9 mouse cellular contexts compared by ENCODE assay signal in the genomic region with DNA sequence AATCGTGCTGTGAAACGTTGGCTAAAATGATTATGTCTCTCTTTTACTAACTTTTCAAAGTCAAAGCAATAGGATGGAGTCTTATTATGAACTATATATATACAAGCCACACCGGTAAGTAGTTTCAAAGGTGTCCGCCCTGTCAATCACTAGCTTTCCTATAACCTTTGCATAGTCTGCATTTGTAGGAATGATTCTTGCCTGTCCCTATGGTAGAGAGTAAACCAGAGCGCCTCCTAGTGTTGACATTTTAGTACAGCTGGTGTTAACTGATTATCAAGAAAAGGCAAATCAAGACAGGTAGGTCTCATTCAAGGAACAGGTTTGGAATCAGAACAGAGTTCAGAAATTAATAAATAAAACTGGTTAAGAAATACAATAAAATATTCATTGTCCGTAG. TPM values are rescaled to one million over a fixed set of nuclear protein-coding genes. Genes with fewer than 3 reads are reported as not detected.
A peak's percentile ranks its signal among the peaks of the same experiment; 100 is the strongest.
DNase-seq lines count a peak whose midpoint lies in the region; ATAC-seq and TF ChIP-seq lines count a peak whose summit lies in the region.
"Had no signal": no experiment of that assay in that cellular context is flagged by ENCODE, and none has a peak within 500 bp of the region (broad histone marks: within the 10 kb centered on the region; RNA-seq: fewer than 3 reads in every experiment).

No protein-coding gene starts in this region.

- intact Hi-C loops in gastrocnemius, postnatal 36 days (cut with DNase I): no loop called here

- no peaks in the 10 kb centered on the region for H3K36me3 ChIP-seq in hindbrain, embryonic 14.5 days (replicated peaks; ENCODE audit: control insufficient read depth, insufficient read depth)
- H3K36me3 ChIP-seq in hindbrain, embryonic 16.5 days (ENCODE audit: control insufficient read depth, insufficient read depth, low read length): no peaks in the 10 kb centered on the region
- H3K36me3 ChIP-seq in thymus, adult 2 months (ENCODE audit: control insufficient read depth, insufficient read depth, low read length): no peaks in the 10 kb centered on the region
- no peaks in the 10 kb centered on the region for H3K36me3 ChIP-seq in embryonic facial prominence, embryonic 11.5 days (replicated peaks; ENCODE audit: control insufficient read depth, insufficient read depth, low read depth, low read length)
- H3K36me3 ChIP-seq in stomach, postnatal 0 days (ENCODE audit: control insufficient read depth, insufficient read depth, low read length): no peaks in the 10 kb centered on the region
- H3K36me3 ChIP-seq in intestine, embryonic 15.5 days: no peaks in the 10 kb centered on the region
- H3K36me3 ChIP-seq: heart, embryonic 15.5 days had no signal

- no peaks in the 10 kb centered on the region for H3K27me3 ChIP-seq in hindbrain, embryonic 14.5 days (ENCODE audit: control insufficient read depth, insufficient read depth, low read length)
- no peaks in the 10 kb centered on the region for H3K27me3 ChIP-seq in hindbrain, embryonic 16.5 days (replicated peaks; ENCODE audit: control insufficient read depth, insufficient read depth, low read length)
- no peaks in the 10 kb centered on the region for H3K27me3 ChIP-seq in thymus, adult 2 months (ENCODE audit: control insufficient read depth, insufficient read depth, low read length)
- no peaks in the 10 kb centered on the region for H3K27me3 ChIP-seq in embryonic facial prominence, embryonic 11.5 days (ENCODE audit: control insufficient read depth, insufficient read depth, low read length)
- H3K27me3 ChIP-seq in stomach, postnatal 0 days (ENCODE audit: control insufficient read depth, insufficient read depth, low read length): no peaks in the 10 kb centered on the region
- H3K27me3 ChIP-seq in intestine, embryonic 15.5 days (replicated peaks): no peaks in the 10 kb centered on the region
- H3K27me3 ChIP-seq: heart, embryonic 15.5 days had no signal

- TF ChIP-seq POLR2A in thymus, adult 2 months (IDR thresholded peaks at IDR 0.05; ENCODE audit: control insufficient read depth, extremely low read depth, insufficient read depth, low read length, poor library complexity): no peak

- no peaks in the 10 kb centered on the region for H3K9me3 ChIP-seq in hindbrain, embryonic 14.5 days (ENCODE audit: control insufficient read depth, low read length)
- no peaks in the 10 kb centered on the region for H3K9me3 ChIP-seq in hindbrain, embryonic 16.5 days (ENCODE audit: control insufficient read depth, low read length)
- H3K9me3 ChIP-seq in embryonic facial prominence, embryonic 11.5 days (replicated peaks; ENCODE audit: control insufficient read depth, low read length): no peaks in the 10 kb centered on the region
- no peaks in the 10 kb centered on the region for H3K9me3 ChIP-seq in stomach, postnatal 0 days (ENCODE audit: control insufficient read depth, low read length)
- H3K9me3 ChIP-seq in intestine, embryonic 15.5 days: no peaks in the 10 kb centered on the region
- H3K9me3 ChIP-seq: heart, embryonic 15.5 days had no signal

- H3K9ac ChIP-seq in hindbrain, embryonic 14.5 days: no peak overlapping the region
- no peak overlapping the region for H3K9ac ChIP-seq in hindbrain, embryonic 16.5 days (ENCODE audit: low read depth, low read length)
- no peak overlapping the region for H3K9ac ChIP-seq in embryonic facial prominence, embryonic 11.5 days (replicated peaks; ENCODE audit: low read length)
- no peak overlapping the region for H3K9ac ChIP-seq in stomach, postnatal 0 days (ENCODE audit: low read length)
- no peak overlapping the region for H3K9ac ChIP-seq in intestine, embryonic 15.5 days
- H3K9ac ChIP-seq: heart, embryonic 15.5 days had no signal

- ATAC-seq in hindbrain, embryonic 14.5 days (ENCODE audit: low FRiP score): no peak
- no peak for ATAC-seq in hindbrain, embryonic 16.5 days
- ATAC-seq in embryonic facial prominence, embryonic 11.5 days (replicated peaks; ENCODE audit: insufficient number of reproducible peaks, low FRiP score, low TSS enrichment, low read depth): no peak
- no peak for ATAC-seq in stomach, postnatal 0 days (ENCODE audit: low FRiP score, low TSS enrichment)
- ATAC-seq in intestine, embryonic 15.5 days: no peak

- TF ChIP-seq EP300 in stomach, postnatal 0 days (optimal IDR thresholded peaks at IDR 0.05): no peak

- TF ChIP-seq CTCF in thymus, adult 2 months (IDR thresholded peaks at IDR 0.05; ENCODE audit: borderline replicate concordance, control insufficient read depth, extremely low read depth, insufficient read depth, low read length, poor library complexity): no peak
- TF ChIP-seq CTCF in stomach, postnatal 0 days (IDR thresholded peaks at IDR 0.05; ENCODE audit: low read depth): peak; percentile 79

- WGBS in hindbrain, embryonic 14.5 days: 53% methylated on average over 6 of the region's 6 CpGs
- WGBS in hindbrain, embryonic 16.5 days: 55% methylated on average over 6 of the region's 6 CpGs
- WGBS in thymus, adult 2 months: 59% methylated on average over 6 of the region's 6 CpGs
- 55% methylated on average over 6 of the region's 6 CpGs for WGBS in embryonic facial prominence, embryonic 11.5 days
- WGBS in stomach, postnatal 0 days: 54% methylated on average over 6 of the region's 6 CpGs
- 55% methylated on average over 6 of the region's 6 CpGs for WGBS in intestine, embryonic 15.5 days

- DNase-seq in hindbrain, embryonic 14.5 days (ENCODE audit: low spot score): peak; percentile 47
- peak; percentile 15 for DNase-seq in thymus, postnatal 0 days (ENCODE audit: low spot score)
- no peak for DNase-seq in thymus, adult 2 months
- peak; percentile 67 for DNase-seq in embryonic facial prominence, embryonic 11.5 days (ENCODE audit: low spot score)
- DNase-seq in stomach, postnatal 0 days (ENCODE audit: low spot score): no peak
- no peak for DNase-seq in gastrocnemius, postnatal 36 days

- no peak overlapping the region for H3K4me3 ChIP-seq in hindbrain, embryonic 14.5 days (replicated peaks; ENCODE audit: low read length)
- no peak overlapping the region for H3K4me3 ChIP-seq in hindbrain, embryonic 16.5 days (ENCODE audit: low read length)
- no peak overlapping the region for H3K4me3 ChIP-seq in thymus, adult 2 months (ENCODE audit: control insufficient read depth, insufficient read depth, low read length)
- no peak overlapping the region for H3K4me3 ChIP-seq in embryonic facial prominence, embryonic 11.5 days (ENCODE audit: low read depth, low read length)
- H3K4me3 ChIP-seq in stomach, postnatal 0 days (ENCODE audit: low read depth, low read length): no peak overlapping the region
- H3K4me3 ChIP-seq in intestine, embryonic 15.5 days (replicated peaks): no peak overlapping the region
- H3K4me3 ChIP-seq: heart, embryonic 15.5 days had no signal

- no peaks in the 10 kb centered on the region for H3K4me1 ChIP-seq in hindbrain, embryonic 14.5 days (replicated peaks; ENCODE audit: control insufficient read depth, insufficient read depth, low read length)
- no peaks in the 10 kb centered on the region for H3K4me1 ChIP-seq in hindbrain, embryonic 16.5 days (ENCODE audit: control insufficient read depth, insufficient read depth, low read depth, low read length)
- H3K4me1 ChIP-seq in thymus, adult 2 months (replicated peaks; ENCODE audit: control insufficient read depth, insufficient read depth, low read length): no peaks in the 10 kb centered on the region
- no peaks in the 10 kb centered on the region for H3K4me1 ChIP-seq in embryonic facial prominence, embryonic 11.5 days (ENCODE audit: control insufficient read depth, insufficient read depth, low read length)
- no peaks in the 10 kb centered on the region for H3K4me1 ChIP-seq in stomach, postnatal 0 days (replicated peaks; ENCODE audit: control insufficient read depth, insufficient read depth)
- H3K4me1 ChIP-seq in intestine, embryonic 15.5 days (replicated peaks): no peaks in the 10 kb centered on the region
- H3K4me1 ChIP-seq: heart, embryonic 15.5 days had no signal

- no peak overlapping the region for H3K4me2 ChIP-seq in hindbrain, embryonic 14.5 days (replicated peaks)
- H3K4me2 ChIP-seq in hindbrain, embryonic 16.5 days (ENCODE audit: low read length): no peak overlapping the region
- no peak overlapping the region for H3K4me2 ChIP-seq in embryonic facial prominence, embryonic 11.5 days (ENCODE audit: low read depth, low read length)
- H3K4me2 ChIP-seq in stomach, postnatal 0 days (replicated peaks; ENCODE audit: low read depth): no peak overlapping the region
- no peak overlapping the region for H3K4me2 ChIP-seq in intestine, embryonic 15.5 days (replicated peaks)
- H3K4me2 ChIP-seq: heart, embryonic 15.5 days had no signal

- no peak overlapping the region for H3K27ac ChIP-seq in hindbrain, embryonic 14.5 days
- no peak overlapping the region for H3K27ac ChIP-seq in hindbrain, embryonic 16.5 days (ENCODE audit: low read depth, low read length)
- no peak overlapping the region for H3K27ac ChIP-seq in thymus, adult 2 months (ENCODE audit: control insufficient read depth, insufficient read depth, low read length)
- H3K27ac ChIP-seq in embryonic facial prominence, embryonic 11.5 days (replicated peaks; ENCODE audit: low read depth, low read length): no peak overlapping the region
- H3K27ac ChIP-seq in stomach, postnatal 0 days (replicated peaks): no peak overlapping the region
- no peak overlapping the region for H3K27ac ChIP-seq in intestine, embryonic 15.5 days
- H3K27ac ChIP-seq: heart, embryonic 15.5 days had no signal

RNA-seq across cellular contexts. Expression of gene Cldn8, which starts 20.5 kb away (rescaled TPM):
- not detected in 2 replicates for polyA plus RNA-seq in hindbrain, embryonic 14.5 days (2014; fragmentation: Nextera tagmentation; extraction: Ambion mirVana)
- not detected in 2 replicates for polyA plus RNA-seq in hindbrain, embryonic 16.5 days (2015; fragmentation: Nextera tagmentation; extraction: Ambion mirVana)
- polyA plus RNA-seq in thymus, postnatal 0 days (2015; fragmentation: Nextera tagmentation; extraction: Ambion mirVana): 2.7 and 3.3 TPM in 2 replicates
- 0.19 TPM in 1 of 2 replicates, not detected in the other for polyA plus RNA-seq in thymus, adult 2 months (2012; rRNA removed)
- polyA plus RNA-seq in embryonic facial prominence, embryonic 11.5 days (2014; fragmentation: Nextera tagmentation; extraction: Ambion mirVana): 4.5 and 5.3 TPM in 2 replicates
- polyA plus RNA-seq in stomach, postnatal 0 days (2015; fragmentation: Nextera tagmentation; extraction: Ambion mirVana): 1.5 and 2.2 TPM in 2 replicates
- total RNA-seq in gastrocnemius, postnatal 36 days (2021): not detected
- 72.7 and 77.0 TPM in 2 replicates for polyA plus RNA-seq in intestine, embryonic 15.5 days (2015; fragmentation: Nextera tagmentation; extraction: Ambion mirVana)

RNA-seq across cellular contexts. Expression of gene Cldn17, which starts 35.7 kb away (rescaled TPM):
- polyA plus RNA-seq in hindbrain, embryonic 14.5 days (2014; fragmentation: Nextera tagmentation; extraction: Ambion mirVana): not detected in 2 replicates
- polyA plus RNA-seq in hindbrain, embryonic 16.5 days (2015; fragmentation: Nextera tagmentation; extraction: Ambion mirVana): not detected in 2 replicates
- not detected in 2 replicates for polyA plus RNA-seq in thymus, postnatal 0 days (2015; fragmentation: Nextera tagmentation; extraction: Ambion mirVana)
- polyA plus RNA-seq in thymus, adult 2 months (2012; rRNA removed): not detected in 2 replicates
- polyA plus RNA-seq in embryonic facial prominence, embryonic 11.5 days (2014; fragmentation: Nextera tagmentation; extraction: Ambion mirVana): not detected in 2 replicates
- 16.5 and 18.0 TPM in 2 replicates for polyA plus RNA-seq in stomach, postnatal 0 days (2015; fragmentation: Nextera tagmentation; extraction: Ambion mirVana)
- total RNA-seq in gastrocnemius, postnatal 36 days (2021): not detected
- polyA plus RNA-seq in intestine, embryonic 15.5 days (2015; fragmentation: Nextera tagmentation; extraction: Ambion mirVana): not detected in 2 replicates
- polyA plus RNA-seq: heart, embryonic 15.5 days had no signal

Comparison
In these comparisons a context has a peak if more than half of its experiments do, and no peak if none do; other contexts are left out.
1. DNase-seq: peak in hindbrain, embryonic 14.5 days (single experiment), thymus, postnatal 0 days (single experiment) and embryonic facial prominence, embryonic 11.5 days (single experiment); none in thymus, adult 2 months (single experiment), stomach, postnatal 0 days (single experiment) and gastrocnemius, postnatal 36 days (0 of 2).
2. RNA of gene Cldn8, which starts 20.5 kb away (polyA plus RNA-seq): 72.7 to 77.0 TPM in intestine, embryonic 15.5 days; 4.5 to 5.3 TPM in embryonic facial prominence, embryonic 11.5 days, 2.7 to 3.3 TPM in thymus, postnatal 0 days, 1.5 to 2.2 TPM in stomach, postnatal 0 days, 0.19 TPM in thymus, adult 2 months, not detected in hindbrain, embryonic 16.5 days and not detected in hindbrain, embryonic 14.5 days; every median in the first group is over 10 times any median in the second.
3. RNA of gene Cldn17, which starts 35.7 kb away (polyA plus RNA-seq): 16.5 to 18.0 TPM in stomach, postnatal 0 days; not detected in thymus, adult 2 months, not detected in hindbrain, embryonic 14.5 days, not detected in hindbrain, embryonic 16.5 days, not detected in thymus, postnatal 0 days, not detected in embryonic facial prominence, embryonic 11.5 days and not detected in intestine, embryonic 15.5 days; every median in the first group is over 10 times any median in the second.